Mouse (Mus musculus) layer of hippocampus, adult 18-20 months (tissue): ENCODE data around the gene Foxp2. TPM values are rescaled to one million over a fixed set of nuclear protein-coding genes. Genes with fewer than 3 reads are reported as not detected.

Source experiments
- DNase-seq, 2 experiments: peaks; one replicate each; pipeline ENCODE4 v3.0.0; 2022; ENCODE audit warnings: low spot score in 2 of 2
- long read RNA-seq: library from polyadenylated mRNA; stranded (forward); transcript quantifications from one replicate; pipeline ENCODE4 v2.0.0, GENCODE M21; 2021
- total RNA-seq, 2 experiments: library from RNA; stranded (reverse); gene quantifications; 2 replicates each; pipeline ENCODE4 v1.2.3; 2021

The Foxp2 gene
- total RNA-seq = 1 to 10 TPM; 1.9 to 2.3 TPM
- long read RNA-seq = 0 reads

DNA sequence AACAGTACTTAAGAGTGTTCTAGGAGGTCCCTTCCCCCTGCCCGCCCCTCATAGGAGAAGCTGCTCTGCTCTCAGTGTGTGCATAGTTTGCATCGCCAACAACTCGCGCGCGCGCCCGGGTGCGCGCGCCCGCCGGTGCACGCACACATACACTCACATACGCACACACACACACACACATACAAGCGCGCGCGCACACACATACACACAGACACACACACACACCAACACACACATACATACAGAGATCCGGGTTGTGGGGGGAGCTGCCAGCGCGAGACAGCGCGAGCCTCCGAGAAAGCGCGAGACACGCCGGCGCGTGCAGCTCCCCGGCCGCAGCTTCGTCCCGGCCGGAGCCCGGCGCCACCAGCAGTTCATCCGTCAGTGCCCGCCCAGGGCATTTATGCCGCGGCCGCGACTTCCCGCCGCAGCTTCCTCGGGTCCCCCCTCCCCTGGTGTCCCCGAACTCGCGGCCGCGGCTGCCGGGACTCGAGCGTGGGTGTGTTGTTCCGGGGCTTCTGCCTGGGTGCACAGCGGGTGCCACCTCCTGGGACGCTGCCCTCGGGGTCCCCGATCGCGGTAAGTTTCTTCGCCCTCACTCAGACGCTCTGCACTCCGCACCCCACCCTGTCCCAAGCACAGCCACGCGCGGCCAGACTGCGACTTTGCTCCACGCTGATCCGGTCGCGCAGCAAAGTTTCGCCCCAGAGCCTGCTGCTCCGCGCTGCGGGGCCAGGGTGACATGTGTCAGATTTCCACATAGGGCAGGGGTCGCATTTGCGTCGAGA is at the start of gene Foxp2:
Foxp2 (plus strand) TSS at position 167 of the 788 bp plus-strand sequence.
- peak in 1 of 2 experiments; percentile 21 for DNase-seq

DNA sequence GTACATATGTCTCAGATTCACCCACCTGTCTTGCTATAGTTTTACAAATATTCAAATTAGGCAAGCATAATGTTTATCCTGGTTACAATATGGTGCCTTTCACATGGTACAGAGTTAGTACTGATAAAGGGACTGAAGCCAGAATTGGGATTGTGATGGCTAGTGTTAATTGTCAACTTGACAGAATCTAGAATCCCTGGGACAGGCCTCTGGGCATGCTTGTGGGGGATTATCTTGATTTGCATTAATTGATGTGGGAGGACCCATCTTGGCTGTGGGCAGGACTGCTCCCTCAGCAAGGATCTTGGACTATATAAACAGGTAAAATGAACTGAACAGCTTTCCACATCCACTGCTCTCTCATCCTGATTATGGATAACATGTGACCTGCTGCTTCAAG is 15.9 kb upstream of the Foxp2 start:
- no peak for DNase-seq

DNA sequence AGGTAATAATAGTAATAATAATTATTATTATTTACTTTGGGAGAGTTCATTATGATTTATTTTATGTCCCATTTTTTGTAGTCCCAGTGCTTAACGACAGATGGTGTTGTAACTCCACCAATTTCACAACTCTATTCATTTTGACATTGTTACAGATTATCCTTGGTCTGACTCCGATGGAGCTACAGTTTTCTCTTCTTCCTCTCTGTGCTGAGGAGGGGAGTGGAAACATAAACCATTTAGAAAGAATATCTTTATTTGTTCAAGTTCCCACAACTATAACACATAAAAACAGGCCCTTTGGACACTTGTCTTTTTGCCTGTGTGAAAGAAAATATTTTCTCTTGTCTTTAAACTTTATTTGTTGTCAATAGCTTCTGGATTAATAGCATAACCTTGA is 4.1 kb upstream of the Foxp2 start:
- peak in 1 of 2 experiments; percentile 21 for DNase-seq

DNA sequence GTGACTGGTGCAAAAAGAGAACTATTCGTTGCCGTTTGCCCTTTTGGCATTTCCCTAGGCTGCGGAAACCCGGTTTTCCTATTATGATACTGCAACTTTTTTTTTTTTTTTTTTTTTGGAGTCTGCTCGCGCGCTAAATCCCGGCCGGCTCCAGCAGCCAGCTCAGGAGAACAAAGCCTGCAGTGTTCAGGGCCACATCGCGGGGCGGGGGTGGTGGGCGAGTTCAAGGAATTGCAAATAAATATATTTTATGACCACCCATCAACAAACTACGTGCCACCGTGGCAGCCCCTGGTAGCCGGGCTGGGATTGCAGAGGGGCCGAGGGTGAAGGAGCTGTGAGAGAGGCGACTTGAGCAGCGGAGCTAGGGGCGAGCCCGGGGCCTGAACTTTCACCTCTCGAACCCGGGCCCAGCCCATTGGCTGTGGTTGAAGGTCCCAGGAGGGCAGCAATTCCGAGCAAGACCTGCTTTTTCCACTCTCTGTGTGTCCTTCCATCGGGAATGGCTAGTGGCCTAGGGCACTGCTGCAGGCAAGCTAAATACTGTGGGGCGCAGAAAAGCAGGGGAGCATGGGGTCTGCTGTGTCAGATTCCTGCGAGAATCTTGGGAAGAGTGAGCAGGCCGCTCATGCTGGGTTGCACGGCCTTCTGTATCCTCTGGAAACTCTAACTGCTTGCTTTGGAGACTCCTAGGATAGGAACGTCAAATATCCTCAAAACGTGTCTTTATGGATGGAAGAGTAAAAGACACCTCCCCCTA is 2.9 kb upstream of the Foxp2 start:
- DNase-seq = no peak

DNA sequence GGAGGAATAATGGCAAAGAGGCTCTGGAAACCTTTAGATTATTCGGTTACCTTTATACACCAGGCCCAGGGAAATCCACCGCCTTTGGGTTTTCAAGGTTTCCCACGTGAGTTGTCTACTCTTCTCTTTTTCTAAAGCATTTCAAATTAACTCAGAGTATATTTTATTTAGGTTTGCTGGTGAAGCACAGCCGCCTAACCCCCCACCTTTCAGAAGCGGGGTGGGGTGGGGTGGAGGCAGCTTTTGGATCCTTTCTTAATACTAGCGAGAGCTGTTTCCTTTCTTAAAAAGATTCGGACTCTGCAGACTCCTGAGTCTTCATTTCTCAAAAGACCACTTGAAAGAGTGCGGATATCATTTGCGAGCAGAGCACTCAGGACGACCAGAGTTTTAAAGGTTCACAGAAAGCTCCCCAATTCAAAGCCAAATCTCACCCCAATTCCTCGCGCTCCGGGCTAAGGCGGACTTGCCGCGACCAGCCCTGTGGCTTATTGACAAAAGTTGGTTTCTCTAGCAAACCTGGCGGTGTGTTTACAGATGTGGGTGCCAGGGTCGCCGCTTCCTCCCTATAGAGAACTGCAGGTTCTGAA is 2.0 kb upstream of the Foxp2 start:
- no peak for DNase-seq

DNA sequence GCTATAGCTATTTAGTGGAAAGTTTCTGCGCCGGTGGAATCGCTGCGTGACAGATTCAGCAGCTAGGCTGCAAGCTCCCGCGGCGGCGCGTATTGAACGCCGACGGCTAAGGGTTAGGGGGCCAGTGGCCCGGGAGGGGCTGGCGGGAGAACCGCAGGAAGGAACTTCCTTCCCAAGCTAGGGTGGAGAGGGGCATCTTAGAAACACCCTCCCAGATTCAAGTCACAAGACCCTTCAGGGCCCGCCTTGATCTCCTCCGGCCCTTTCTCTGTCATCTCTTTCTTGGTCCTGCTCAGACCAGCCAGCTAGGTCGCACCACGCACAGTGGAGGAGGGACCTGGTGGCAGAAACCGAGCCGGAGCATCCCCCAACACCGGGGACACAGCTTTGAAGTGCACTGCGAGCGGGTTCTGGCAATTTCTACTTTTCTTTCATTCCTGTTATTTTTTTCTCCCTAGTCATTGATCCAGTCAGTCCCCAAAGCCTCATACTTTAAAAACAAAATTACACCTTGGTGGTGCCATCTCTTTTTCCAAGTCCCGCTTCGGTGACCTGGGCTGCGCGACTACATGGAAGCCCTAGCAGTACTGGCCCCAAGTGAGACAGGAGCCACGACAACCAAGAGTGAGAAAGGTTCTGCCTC is 1.1 kb upstream of the Foxp2 start:
- DNase-seq = no peak

DNA sequence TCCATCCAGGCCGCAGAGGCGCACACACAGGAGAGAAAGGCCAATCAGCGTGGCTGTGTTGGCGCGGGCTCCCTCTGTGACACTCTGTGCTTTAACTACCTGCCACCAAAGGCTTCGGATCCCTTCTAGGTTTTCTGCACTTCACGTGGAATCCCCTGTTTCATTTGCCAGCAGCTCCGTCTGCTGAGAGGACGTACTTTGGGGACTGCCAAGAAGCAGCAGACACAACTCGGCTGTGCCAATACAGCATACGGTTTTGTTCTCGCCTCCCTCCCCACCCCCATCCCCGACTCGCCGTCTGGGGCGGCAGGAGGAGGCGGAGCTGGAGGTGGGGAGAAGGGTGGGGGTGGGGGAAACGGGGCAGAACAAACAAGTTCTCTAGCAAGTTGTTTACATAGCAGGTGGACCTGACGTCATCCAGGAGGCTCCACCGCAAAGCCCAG is 549 bp upstream of the Foxp2 start:
- peak; percentile 71 to 75 for DNase-seq

DNA sequence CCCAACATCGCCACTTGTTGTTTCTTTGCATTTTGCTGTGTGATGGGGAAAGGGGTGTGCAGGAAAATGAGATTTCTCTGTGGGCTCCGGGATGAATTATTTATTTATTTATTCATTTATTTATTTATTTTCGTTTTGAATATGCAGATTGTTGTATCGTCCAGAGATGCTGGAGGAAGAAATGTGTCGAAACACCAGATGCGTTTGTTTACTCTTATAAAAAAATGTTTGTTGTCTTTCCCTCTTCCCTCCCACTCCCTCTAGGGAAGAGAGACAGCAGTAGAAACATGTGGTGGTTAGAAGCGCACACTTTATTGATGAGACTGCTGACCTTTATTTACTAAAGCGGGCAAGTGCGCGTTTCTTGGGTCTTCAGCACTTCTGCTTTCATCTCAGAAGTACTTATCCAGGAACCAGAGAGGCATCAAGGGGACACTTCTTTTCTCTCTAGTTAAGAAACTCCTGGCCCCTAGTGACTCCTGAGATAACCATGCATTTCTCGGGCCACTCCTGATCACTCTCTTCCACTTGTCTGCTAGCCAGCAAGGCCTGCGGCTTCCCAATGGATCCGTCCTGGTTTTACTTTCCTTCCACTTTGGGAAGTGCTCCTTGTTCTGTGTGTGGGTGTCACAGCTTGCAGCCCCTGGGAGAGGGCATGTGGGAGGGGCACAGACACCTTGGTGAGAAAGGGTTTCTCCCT is 972 bp downstream of the Foxp2 start:
- DNase-seq = no peak

DNA sequence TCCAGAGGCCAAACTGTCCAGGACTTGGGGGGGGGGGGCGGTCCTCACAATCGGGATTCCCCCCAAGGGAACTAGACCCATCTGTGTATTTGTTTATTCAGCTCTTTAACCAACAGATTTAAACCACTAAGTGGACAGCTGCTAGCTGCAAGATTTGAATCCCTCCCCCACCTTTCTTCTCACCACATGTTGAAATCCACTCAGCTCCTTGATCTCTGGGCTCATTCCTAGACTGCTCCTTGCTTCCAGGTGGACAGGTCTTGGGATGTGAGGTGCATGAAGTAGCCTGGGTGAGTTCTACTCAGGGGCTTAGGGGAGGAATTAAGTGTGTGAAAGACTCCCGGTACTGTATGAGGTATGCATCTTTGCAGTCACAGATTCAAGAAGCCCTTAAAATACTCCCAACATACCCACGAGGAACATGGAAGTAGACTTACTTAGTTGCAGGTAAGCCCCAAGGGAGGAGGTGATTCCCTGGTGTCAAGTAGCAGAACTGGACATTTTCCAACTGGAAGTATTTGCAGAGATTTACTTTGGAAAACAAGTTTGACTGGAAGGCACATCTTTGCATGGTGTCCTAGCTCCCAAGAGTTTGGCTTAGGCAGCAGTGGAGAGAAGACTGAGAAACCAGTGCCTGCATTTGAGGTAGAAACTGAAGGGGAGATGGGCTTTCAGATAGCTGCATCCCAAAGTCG is 2.3 kb downstream of the Foxp2 start:
- no peak for DNase-seq

DNA sequence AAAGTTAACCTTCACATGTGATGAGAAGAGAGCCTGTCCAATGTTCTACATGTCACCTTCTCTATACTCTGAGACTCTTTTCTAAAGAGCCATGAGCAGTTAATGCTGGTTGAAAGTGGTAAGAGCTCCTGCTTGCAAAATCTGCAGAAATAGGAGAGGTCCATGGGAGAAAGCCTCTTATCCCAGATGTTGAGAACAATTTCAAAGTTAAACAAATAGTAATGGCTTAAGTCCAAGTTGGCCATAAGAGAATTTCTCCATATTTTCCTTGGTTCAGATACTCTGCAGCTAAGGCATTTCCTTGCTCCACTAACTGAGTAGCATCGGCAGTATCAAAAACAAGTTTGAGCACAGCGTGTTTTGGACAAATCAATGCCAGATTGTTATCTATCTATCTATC is 13.9 kb downstream of the Foxp2 start:
- no peak for DNase-seq

DNA sequence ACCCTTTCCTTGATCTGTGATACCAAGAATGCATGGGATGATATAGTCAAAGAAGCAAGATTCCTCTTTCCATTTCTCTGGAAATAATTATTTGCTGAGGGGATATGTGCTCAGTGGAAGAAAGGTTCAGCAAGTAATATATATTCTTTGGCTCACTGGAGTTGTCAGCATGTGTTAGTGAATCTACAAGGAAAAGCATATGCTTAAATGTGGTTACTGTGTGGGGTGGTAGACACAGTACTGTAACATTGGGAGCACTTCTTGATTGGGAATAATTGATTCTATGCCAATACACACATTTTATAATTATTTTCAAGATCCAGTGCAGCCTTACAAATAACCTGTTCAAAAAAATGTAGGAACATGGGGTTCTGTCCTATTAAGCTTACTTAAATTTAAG is 21.6 kb downstream of the Foxp2 start:
- DNase-seq = no peak

DNA sequence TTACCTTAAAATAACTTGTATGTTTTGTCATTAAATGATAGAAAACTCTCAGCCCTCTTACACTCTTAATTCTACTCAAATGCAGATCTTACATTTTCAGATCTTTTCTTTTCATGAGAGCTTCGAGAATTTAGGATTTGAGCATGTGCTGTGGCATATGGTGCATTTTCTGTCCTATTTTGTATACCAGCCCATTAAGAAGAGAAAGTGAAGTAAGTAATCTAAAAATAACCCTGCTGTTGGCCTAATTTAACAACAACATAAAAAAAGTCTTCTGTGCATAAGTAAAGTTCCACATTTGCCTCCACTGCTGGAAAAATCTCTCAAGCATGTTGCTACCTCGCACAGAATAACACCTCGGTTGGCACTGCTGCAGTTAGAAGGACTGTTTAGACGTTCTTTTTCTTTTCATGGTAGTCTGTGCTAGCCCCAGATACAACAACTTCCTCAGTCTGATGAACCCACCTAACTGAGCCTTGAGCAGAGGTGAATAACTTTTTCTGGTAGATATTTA is 23.9 kb downstream of the Foxp2 start:
- peak in 1 of 2 experiments; percentile 20 for DNase-seq

DNA sequence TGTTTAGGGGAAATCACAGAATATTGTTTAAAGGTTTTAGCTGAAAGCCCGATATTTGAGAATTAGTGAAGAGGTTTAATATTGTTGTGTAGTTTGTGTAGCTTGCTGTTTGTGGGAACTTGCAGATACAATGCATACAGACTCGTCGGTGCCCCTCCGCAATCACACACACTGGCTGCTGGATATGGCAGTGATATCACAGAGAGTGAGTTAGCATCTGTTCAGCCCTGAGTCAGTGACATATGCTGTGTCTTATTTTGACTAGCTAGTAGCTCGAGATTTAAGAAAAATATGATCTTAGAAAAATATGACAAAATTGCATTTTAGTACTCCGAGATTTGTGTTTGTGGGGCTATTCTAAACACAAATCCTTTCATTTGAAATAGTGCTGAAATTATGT is 49.9 kb downstream of the Foxp2 start:
- DNase-seq = peak in 1 of 2 experiments; percentile 16

DNA sequence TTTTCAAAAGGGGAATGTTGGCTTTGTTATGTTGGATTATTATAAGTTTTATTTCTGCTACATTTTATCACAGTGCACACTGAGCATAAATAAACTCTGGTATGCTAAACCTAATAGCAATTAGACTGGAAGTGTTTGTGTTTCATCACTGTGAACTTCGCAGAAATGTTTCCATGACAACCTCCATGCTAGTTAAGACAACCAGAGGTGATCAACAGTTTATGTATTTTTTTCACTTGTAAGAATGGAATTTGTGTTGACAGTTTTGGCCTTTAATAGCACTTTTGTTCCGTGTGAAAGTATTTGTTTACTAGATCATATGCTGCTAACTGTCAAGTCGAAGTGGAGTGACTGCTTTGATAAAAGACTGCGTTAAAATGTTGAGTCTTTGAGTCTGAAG is 51.6 kb downstream of the Foxp2 start:
- no peak for DNase-seq

DNA sequence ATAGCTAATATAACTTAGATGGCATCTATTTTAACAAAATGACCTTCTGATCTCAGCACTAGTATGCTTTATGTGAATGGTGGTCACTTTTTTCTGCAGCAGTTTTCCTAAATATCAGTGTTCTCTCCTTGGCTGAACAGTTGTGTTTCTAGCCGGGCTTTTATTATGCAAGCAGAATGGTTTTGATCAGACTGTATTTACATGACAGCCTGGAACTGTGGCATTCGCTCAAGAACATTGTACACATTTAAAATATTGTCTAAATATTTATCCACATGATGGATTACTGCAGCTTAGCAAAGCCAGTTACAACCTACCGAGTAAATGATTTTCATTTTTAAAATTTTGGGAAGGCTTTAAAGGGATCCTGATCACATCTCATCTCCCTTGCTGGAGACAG is 75.9 kb downstream of the Foxp2 start:
- no peak for DNase-seq

DNA sequence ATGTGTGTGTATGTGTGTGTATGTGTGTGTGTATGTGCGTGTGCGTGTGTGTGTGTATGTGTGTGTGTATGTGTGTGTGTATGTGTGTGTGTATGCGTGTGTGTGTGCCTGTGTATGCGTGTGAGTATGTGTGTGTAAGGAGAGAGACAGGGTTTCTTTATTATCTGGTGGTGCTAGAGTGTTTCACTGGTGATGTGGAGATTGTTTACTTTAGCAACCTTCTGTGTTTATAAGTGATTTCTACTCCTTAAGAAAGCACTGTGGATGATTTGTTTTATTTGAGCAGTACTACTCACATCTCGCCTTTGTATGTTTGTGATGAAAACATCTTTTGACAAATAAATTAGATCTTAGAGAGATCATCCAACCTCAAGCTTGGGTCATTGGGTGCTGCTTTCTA is 77.1 kb downstream of the Foxp2 start:
- DNase-seq = no peak

DNA sequence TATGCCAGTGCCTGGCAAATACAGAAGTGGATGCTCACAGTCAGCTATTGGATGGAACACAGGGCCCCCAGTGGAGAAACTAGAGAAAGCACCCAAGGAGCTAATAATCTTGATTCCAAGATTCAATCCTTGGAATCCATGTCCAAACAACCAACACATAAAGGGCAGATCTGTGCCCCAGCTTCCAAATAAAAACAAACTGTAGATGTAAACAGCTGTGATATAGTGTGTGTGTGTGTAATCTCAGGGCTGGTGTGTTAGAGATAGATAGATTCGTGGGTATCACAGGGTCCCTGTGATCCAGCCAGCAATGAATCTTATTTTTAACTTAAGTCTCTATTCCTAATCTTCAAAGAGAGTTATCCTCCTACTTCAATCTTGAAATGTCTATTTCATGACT is 107.0 kb downstream of the Foxp2 start:
- DNase-seq = no peak

DNA sequence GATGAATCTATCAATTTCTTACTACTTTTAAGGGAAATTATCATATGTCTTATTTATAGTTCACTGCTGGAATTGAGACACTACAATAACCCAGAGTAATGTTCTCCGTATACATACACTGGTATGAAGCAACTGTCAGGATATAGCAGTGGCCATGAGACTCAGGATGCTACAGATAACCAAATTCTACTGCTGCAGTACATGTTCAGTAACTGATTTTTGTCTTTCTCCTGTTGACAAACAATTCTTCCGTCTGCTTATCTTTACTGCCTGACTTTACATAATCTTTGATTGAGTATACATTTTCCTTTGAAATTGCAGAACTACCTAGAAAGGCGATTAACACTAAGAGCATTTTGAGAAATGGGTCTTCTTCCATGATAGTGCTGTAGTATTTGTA is 127.3 kb downstream of the Foxp2 start:
- no peak for DNase-seq

DNA sequence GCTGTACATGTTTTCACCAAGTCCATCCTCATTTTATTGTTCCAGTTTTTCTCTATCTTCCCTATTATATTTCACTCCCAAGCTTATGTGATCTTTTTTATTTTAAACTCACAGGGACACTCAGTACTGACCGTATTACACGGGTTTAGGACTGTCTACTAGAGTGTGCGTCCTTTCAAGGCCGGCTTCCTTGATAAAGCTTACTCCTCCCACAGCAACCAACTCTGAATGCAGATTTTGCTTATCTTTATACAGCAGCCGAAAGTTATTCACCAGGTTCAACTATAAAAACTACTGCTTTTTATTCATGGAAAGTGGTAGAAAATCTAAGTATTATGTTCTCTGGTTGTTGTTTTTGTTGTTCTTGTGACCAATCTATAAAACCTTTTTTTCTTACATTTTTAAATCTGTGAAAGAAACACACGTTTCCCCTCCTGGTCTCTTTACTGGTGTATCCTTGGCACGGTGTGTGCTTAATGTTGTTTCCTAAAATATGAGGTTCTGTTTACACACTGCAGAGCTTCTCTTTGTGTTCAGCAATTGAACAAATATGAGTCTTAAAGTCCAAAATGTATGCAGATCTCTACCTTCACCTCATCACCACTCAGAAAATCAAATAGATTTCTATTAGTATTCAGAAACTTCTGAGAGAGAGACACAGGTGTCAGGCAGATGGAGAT is 128.4 kb downstream of the Foxp2 start:
- no peak for DNase-seq

DNA sequence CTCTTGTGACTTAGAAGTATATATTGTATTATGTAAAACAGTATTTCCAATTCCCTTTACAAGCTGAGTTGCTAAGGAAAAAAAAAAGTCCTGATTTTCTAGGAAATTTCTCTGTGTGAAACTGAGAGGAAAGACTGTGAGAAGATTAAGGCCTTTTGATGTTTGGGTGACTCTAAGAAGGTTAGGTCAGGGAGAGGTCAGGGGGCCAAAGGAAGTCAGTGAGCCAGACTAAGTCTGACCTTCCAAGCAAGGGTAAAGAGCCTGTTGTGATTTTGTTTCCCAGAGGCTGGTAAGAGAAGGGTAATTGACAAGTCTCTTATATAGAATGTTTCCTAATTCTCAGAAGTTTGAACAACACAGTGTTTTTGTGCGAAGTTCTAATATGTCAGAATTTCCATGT is 162.1 kb downstream of the Foxp2 start:
- DNase-seq = no peak
